Mouse (Mus musculus) right cerebral cortex, postnatal 14 days (tissue): ENCODE results near the gene Tmem269.
A peak's percentile ranks its signal among the peaks of the same experiment; 100 is the strongest.

Experiments
- DNase-seq: peaks from one replicate; pipeline ENCODE4 v3.0.0; 2022

Gene Tmem269

DNA sequence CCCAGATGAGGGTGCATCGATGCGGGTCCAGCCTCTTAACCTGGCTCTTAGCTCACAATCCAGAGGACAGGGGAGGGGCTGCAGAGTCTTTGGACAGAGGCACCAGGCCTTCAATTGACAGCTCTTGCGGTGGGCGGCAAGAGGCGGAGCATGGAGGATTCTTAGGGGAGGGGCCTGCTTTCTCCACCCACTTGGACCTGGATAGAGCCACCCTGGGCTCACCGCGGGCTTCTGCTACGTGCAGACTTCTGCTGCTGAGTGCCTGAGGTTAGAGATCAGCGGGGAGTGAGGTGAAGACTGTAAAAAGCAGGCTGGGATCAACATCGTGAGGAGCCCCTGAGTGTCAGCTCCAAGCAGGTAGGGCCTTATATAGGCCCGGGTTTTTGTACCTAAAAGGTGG, at the start of gene Tmem269:
Tmem269 (minus strand) TSS at position 49 of the 400 bp plus-strand sequence.
- DNase-seq = no peak

DNA sequence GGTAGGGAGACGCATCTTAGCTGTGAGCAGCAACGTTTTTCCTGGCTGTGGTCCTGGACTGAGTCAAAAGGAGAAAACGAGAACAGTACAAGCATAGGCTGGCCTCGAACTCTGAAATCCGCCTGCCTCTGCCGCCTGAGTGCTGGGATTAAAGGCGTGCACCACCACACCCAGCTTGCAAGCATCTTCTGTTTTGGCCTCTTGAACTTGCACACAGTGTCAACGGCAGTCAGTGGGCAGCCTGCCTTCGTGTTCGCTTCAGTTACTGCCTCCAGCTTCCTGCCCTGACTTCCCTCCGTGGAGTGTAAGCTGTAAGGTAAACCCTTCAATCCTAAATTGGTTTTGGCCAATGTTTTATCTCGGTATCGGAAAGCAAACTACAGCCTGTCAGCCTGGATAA, 48.6 kb upstream of the Tmem269 start:
- no peak for DNase-seq

DNA sequence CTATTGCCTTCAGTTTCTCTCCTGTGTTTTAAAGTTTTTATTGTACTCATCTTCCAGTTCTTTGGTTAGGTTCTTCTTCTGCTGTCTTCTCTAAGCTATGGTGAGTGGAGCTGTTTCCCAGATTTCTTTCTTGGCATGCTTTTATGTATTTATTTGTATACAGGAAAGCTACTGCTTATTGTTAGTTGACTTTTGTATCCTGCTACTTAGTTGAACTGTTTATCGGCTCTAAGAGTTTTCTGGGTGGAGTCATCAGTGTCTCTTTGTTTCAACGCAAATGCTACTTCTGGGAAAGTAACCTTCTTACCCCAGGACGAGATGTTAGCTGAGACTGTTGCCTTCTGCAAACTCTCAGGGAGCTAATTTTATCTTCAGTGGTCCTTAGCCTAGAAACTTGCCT, 45.4 kb upstream of the Tmem269 start:
- no peak for DNase-seq

DNA sequence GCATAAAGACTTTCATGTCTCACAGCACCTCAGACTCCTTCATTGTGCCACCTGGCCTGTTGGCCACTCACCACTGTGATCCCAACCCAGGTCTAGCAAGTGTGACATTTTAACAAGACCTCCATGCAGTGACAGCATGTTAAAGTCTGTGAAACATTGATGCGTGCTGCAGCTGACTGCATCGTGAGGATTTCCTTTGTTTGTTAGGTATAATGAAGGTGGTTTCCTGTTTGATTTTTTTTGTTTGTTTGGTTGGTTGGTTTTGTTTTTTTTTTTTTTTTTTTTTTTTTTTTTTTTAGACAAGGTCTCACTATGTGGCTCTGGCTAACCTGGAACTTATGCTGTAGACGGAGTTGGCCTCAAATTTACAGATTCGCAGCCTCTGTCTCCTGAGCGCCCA, 44.5 kb upstream of the Tmem269 start:
- DNase-seq = no peak

DNA sequence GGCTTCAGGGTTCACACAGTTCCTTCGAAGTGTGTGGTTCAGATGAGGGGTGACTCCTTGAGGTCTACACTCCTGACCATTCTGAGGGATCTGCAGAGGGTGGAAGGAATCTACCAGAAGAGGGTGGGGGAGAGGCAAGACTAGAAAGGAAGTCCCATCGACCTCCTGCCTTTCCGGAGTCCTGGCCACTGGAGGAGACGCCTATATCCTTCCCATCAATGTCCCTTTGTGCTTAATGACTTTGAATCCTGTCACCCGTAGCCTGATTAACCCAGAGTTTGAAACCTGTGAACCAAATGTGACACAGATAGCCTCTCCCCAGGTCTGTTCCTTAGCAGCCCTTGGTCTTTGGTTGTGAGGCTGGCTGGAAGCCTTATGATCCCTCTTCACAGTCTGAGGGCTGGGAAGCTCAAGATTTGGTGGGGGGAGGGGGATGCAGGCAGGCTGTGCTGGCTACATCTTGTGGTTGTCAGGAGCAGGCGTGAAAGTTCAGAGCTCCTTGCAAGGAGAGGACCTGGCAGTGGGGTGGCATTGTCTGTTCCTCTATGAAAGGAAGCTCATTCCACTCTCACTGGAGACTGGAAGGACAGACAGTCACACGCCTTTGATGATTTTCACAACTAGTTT, 43.2 kb upstream of the Tmem269 start:
- DNase-seq = no peak

DNA sequence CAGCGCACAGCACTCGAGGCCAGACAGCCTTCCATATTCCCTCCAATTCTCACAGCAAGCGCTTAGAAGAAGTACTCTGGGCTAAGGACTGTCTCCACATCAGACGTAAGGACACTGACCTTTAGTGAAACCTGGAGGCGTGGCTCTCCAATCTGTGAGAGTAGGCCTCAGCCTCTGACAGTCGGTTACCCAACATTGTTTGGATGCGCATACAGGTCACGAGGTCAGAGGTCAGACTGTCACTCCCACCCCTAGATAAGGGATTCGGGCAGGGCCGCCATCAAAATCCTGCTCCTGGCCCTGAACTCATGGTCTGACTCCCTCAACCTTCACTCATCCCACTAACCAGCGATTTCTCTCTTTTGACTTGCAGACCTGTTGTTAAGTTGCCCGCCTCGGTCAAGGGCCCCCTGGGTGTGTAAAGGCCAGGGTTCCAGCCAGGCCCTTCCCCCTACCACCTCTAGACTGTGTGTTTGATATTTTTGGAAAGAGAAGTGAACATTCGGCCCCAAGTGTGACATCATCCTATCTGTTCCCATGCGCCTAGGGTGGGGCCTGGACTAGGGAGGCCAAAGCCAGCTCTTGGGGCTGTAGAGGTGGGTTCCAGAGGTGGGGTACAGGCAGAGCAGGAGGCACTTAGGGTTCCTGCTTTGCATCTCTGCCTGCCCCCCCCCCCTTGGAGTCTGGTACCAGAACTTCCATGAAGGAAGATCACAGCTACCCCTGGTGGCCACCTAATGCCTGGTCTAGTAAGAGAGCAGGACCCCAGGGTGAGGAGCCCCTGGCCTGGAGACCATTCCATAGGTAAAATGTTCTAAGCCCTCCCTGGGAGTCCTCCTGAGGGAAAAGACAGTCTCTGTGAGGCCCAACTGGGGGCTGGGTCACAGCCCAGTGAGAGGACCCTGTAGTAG, 41.6 kb upstream of the Tmem269 start:
- DNase-seq = no peak

DNA sequence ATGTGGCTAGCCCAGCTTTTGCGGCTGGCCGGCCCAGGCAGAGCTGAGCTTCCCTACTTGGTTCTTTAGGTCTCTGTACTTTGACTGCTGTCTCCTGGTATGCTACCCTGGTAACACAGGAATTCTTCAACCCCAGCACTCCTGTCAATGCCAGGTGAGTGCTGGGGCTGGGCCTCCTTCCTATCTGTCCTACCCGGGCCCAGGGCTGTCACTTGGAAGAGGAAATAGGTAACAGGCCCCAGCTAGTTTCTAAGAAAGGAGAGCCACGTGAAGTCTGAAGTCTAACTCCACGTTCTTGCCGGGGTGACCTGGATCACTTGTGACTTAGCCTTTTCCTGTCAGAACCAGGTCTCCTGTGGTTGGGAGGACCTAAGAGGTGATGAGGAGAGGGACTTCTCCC, 39.1 kb upstream of the Tmem269 start:
- no peak for DNase-seq

DNA sequence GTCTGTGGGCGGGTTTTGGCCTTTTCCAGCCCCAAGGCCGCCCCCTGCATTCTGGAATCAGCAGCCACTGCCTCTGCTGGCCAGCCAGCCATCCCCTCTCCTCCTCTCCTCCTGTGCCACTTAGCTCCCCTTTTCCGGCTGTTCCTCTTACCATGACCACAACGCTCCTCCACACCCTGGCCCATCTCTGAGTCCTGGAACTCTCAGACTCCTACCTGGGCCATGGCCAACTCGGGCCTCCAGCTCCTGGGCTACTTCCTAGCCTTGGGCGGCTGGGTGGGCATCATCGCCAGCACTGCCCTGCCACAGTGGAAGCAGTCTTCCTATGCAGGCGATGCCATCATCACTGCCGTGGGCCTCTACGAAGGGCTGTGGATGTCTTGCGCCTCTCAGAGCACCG, 37.3 kb upstream of the Tmem269 start, which contains the start of gene Cldn19:
Cldn19 (plus strand) TSS at position 64 of the 400 bp plus-strand sequence.
- DNase-seq = no peak

DNA sequence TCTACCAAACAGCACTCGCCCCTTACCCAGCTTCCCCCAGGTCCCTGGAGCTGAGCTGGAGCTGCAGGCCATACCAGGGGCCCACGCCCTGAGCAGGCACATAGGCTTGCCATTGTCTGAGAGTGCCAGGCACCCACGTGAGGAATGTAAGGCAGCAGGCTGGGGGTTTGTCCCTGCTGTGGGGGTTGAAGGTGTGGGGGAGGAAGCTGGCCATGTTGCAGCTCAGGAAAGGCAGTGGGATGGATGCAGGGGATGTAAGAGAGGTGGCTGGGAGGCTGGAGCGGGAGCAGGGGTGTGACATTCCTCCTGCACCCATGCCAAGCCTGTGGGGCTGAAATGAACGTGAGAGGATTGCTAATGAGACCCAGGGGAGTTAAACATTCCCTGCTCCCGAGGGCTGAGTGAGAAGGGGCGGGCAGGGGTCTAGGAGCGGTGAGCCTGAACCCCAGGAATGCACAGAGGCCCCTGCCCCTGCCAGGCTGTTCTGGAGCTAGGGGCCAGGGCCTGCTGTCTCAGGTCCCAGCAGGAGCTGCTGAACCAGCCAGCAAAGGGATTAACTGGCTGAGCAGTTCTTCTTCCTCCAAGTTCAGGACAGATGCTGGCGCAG, 36.1 kb upstream of the Tmem269 start:
- DNase-seq = peak; percentile 38

DNA sequence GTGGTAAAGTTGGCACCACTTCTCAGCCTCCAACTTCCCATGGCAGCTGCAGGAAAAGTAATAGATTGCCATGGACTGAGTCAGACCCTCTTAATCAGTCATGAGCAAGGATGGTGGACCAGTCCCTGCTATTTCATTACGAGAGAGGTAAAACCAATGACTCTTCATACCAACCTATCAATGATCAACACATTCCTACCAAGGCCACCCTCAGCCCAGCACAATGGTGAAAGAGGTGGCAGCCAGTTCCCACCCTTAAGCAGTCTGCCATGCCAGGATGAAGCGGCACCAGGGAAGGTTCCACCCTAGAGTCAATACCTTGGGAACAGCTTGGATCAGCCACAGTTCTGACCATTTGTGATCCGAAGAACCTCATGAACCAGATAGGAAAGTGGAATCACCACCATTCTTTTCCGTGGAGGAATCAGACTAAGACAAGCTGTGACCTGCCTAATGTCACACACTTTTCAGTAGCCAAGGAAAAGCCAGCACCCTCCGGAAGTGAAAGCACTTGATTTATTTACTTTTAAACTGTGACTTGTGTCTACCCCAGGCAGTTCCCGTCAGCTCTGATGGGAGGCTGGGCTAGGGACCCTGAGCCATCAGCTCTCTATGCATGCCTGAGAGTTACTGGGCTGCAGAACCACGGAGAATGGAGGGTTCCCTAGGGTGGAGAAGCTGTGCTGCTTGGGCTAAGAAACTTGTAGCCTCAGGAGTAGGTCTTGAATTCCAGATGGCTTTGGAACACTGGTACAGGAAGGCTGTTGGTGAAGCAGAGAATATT, 34.2 kb upstream of the Tmem269 start:
- no peak for DNase-seq

DNA sequence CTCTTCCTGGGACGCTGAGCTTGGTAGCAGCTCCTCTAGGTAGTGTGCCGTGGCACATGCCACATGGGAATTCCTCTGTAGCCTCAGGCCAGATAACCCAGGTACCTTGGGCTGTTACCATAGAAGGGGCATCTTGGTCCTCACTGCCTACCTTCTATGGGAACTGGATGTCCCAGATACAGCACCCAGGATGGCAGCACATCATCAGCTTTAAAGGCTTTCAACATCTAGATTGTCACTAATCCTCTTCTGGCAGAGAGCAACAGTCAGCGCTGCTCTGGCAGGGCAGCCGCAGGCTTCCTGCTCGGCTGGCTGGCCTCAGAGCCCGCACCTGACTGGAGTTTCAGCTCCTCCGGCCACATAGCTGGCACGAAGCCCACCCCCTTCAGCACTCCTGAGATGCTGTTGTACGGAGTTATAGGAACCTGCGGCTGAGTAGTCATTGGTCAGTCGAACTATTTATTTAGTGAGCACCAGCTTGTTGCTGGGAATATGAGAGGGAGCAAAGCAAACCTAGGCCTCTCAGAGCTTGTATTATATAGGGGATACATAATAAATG, 30.5 kb upstream of the Tmem269 start:
- DNase-seq = no peak

DNA sequence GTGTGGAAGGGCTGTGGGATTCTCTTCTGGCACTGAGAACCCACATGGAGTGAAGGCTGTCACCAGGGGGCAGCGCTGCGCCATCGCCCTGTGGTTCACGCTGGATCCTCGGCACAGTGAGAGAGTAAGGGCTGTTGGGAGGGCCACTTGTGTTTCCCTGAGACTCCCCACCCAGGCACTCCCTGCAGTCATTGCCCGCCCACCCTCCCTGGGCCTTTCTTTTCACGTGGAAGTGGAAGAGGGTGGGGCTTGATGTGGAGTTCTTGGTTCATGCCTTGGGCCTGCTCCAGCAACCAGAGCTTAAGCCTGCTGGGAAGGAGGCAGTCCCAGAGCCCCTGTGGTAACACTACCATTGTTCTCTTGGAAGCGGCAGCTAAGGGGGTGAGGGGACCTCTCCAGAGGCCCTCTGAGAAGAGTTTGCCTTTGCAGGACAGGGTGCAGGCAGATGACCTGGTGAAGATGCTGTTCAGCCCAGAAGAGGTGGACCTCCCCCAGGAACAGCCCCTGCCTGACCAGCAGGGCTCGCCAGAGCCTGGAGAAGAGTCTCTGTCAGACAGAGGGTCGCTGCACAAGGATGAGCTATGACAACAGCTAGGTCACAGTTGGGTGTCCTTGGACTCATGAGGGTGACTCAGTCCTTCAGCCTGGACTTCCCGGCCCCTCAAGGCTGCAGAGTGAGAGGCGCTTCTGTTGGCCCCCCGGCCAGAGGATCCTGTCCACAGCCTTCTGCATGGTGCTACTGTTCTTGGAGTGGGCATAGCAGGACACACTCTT, 29.6 kb upstream of the Tmem269 start:
- DNase-seq = peak; percentile 79

DNA sequence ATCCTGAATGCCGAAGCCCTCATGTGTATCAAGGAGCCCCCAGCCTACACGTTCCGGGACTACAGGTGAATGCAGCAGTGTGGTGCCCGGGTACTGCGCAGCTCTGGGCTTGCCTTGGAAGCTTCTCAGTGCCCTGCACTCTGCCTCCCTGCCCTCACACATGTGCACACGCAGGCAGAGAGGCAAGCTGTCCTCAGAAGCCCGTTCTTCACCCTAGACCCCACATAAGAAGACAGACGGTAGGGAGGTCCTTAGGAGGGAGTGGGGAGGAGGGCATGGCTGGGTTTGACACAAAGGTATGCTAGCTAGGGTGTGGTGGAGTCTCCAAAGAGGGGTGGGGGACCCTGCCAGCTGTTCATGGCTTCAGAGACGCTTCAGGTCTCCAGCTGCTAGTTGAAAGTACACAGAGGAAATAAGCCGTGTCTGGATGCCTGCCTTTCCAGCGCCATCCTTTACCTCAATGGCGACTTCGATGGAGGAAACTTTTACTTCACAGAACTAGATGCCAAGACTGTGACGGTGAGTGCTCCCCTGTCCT, 28.7 kb upstream of the Tmem269 start:
- no peak for DNase-seq

DNA sequence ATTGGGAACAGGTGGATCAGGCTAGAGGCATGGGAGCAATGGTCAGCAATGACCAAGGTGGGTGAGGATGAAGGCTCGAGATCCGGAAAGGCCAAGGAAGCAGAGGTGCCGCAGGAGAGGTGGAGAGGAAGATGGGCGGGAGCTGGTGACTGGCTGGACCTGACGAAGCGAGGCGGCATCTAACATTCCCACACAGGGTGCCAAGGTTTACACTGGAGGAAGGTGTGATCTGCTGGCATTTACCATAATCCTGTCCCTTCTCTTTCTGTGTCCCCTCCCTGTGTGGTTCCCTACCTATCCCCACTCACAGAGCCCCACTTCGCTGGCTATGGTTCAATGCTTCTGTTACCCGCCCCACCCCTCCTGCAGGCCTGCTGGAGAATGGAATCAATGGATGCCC, 27.9 kb upstream of the Tmem269 start:
- DNase-seq = no peak

DNA sequence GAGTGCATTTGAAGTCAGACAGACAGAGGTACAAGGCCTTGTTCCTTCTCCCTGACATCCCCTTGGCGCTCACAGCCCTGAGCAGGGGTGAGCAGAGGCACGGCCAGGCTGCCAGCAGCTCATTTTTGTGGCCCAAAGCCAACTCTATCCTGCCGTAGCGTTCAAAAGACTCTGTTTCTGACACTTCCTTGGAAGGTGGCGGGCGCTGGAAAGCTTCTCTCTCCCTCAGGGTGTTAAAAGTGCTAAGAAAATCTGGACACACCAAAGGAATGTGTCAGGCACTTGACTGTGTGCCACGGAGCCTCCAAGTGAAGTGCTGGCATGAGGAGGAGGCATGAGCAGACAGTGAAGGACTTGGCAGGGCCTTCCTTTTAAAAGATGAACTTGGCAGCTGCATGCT, 27.5 kb upstream of the Tmem269 start:
- peak; percentile 51 for DNase-seq

DNA sequence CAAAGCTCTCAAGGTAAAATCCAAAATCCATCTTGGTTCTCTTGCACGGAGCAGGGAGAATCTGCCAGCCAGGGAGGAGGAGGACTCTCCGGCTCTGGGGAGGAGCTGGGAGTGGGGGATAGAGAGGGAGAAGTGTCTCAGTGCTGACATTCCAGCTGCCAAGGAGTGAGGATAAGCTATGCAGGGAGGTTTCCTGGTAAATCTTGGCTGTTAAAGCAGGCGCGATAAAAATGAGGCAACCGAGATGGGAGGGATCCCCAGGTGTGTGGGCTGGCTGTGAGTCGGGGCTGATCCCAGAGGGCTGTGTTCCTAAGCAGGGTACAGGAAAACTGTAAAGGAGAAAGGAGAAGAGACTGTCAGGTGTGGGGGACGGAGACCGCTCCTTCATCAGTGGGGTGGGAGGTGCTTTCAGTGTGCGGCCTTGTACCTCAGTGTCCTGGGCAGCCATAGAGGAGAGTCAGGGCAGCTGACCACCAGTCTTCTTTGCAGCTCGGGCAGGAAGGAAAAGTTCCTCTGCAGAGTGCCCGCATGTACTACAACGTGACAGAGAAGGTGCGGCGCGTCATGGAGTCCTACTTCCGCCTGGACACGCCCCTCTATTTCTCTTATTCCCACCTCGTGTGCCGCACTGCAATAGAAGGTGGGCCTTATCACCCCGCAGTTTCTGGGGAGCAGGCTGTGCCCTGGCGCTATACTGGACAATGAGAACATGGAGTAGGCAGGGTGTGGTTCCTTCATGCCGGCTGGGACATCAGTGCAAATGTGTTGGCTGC, 26.6 kb upstream of the Tmem269 start:
- DNase-seq = peak; percentile 36

DNA sequence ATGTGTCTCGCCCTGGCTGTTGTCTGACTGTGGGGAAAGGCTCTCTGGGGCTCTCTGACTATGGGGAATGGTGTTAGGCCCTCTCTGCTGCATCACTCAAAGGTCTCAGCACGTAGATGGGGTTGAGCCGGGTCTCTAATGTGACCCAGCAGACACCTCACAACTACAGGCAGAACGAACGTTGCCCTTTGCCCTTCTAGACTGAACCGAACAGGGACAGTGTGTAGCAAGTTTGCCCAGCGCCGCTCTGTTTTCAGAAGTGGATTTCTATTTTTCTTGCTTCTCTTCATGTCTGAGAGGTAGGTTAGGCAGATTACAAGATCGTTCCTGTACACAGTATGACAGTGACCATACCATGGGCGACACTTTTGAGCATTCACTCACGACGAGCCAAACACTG, 24.6 kb upstream of the Tmem269 start:
- DNase-seq = no peak

DNA sequence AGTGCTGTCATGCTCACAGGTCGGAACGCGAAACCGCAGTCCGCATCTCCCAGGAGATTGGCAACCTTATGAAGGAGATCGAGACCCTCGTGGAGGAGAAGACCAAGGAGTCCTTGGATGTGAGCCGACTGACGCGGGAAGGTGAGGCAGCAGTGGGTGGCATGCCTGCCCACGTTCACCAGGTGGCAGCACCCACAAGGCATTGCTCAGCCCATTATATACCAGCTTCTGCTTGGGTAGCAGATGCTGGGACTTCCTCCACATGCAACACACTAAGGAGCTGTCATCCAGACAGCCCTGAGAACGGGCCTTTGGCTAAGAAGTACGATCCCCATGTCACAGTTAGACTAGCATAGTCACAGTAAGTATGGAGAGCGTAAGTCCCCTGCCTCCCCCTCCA, 23.6 kb upstream of the Tmem269 start:
- DNase-seq = peak; percentile 60

DNA sequence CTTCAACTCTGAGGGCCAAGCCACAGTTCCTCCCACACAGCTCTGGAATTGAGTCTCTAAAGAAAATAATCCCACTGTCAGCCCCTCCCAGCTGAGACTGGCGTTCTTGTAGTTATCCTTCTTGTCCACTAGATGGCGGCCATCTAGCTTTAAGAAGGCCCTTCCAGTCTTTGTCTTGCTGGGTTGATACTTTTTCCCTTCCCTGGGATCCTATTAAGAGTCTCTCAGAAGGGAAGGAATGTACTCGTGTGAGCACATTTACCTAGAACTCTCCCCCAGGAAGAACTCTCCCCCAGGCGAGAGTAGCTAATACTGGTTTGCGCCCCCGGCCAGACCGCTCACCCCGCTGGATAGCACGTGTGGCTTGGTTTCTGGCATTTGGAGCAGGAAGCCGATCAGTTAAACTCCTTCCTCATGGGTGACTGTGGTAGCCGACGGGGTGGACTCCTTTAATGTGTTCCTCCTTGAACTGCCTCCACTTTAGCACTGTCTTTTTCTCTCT, 21.2 kb upstream of the Tmem269 start:
- DNase-seq = no peak

DNA sequence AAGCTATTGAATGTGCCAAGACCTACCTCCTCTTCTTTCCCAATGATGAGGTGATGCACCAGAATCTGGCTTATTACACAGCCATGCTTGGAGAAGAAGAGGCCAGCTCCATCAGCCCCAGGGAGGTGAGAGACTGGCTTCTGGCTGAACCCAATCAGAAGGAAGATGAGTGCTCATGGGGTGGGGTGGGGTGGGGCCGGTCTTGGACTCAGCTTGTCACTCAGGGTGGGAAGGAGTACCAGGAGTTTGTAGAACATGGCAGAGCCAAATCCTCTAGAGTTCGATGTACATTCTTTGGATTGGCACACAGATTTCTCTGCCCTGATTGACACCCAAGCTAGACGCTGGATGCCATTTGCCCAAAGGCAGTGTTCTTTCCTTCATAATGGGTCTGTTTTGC, 20.6 kb upstream of the Tmem269 start:
- no peak for DNase-seq

DNA sequence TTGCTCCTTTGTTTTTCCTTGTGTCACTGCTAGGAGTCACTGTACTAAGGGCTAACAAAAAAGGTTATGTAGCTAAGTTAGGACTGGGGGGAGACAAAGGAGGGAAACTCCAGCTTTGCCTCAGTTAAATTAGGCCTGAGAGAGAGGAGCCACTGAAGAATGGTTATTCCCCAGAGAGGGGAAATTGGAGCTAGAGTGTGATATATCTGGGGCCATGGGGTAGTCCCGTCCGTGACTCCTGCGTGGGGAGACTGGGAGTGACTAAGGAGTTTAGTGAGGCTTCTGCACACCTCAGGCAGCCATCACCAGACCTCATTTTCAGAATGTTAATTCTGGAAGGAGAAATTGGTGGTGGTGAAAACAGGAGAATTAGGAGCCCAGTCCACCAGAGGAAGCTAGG, 16.3 kb upstream of the Tmem269 start:
- no peak for DNase-seq
